Mouse (Mus musculus) kidney, embryonic 16.5 days (tissue): ENCODE measurements around the gene Cdh12. TPM values are rescaled to one million over a fixed set of nuclear protein-coding genes. Genes with fewer than 3 reads are reported as not detected.

Source experiments
- ATAC-seq: fragments of 200-750 bp; cut with Nextera tagmentation; 2 replicates; pipeline ENCODE4 v1.8.0; 2017; ENCODE audit warnings: moderate TSS enrichment; ENCODE audit not compliant: low FRiP score, low TSS enrichment
- H3K27ac ChIP-seq: fragments of 300-500 bp; sonication (generic); 2 replicates; pipeline ENCODE4 v1.5.1; 2014; ENCODE audit warnings: low read length
- H3K27me3 ChIP-seq: fragments of 300-500 bp; sonication (generic); 2 replicates; pipeline ENCODE4 v1.6.1; 2014; ENCODE audit warnings: low read length, control low read depth, mixed read lengths; ENCODE audit not compliant: insufficient read depth
- H3K36me3 ChIP-seq: fragments of 300-500 bp; sonication (generic); 2 replicates; pipeline ENCODE4 v1.6.1; 2014; ENCODE audit warnings: low read length, control low read depth, mixed read lengths; ENCODE audit not compliant: insufficient read depth
- H3K4me1 ChIP-seq: fragments of 300-500 bp; sonication (generic); 2 replicates; pipeline ENCODE4 v1.6.1; 2014; ENCODE audit warnings: low read length, control low read depth, mixed read lengths; ENCODE audit not compliant: insufficient read depth
- H3K4me2 ChIP-seq: fragments of 300-500 bp; sonication (generic); replicated peaks from 2 replicates; pipeline ENCODE4 v1.6.1; 2014; ENCODE audit warnings: low read depth, low read length
- H3K4me3 ChIP-seq: fragments of 300-500 bp; sonication (generic); 2 replicates; pipeline ENCODE4 v1.5.1; 2014; ENCODE audit warnings: mild to moderate bottlenecking, low read length
- H3K9ac ChIP-seq: fragments of 300-500 bp; sonication (generic); replicated peaks from 2 replicates; pipeline ENCODE4 v1.6.1; 2014; ENCODE audit warnings: low read length
- H3K9me3 ChIP-seq: fragments of 300-500 bp; sonication (generic); 2 replicates; pipeline ENCODE4 v1.6.1; 2016; ENCODE audit warnings: low read length, control low read depth
- WGBS: fragments of 180-500 bp; shearing (Covaris S2); extraction: QIAGEN DNeasy Blood & Tissue Kit; methylation state at CpG from one replicate; pipeline ENCODE4 v1.1.7; 2014; 5-methylcytosine and 5-hydroxymethylcytosine counted together
- polyA plus RNA-seq: library from polyadenylated mRNA; unstranded; fragments of >200 nt; fragmentation: Nextera tagmentation; extraction: Ambion mirVana; gene quantifications from 2 replicates; pipeline ENCODE4 v1.2.1, GENCODE M21; 2015

The Cdh12 gene
- 0.03 and 0.06 TPM in 2 replicates for polyA plus RNA-seq

GRCm38 (mm10) chr15:20448861-20449663, at the start of gene Cdh12:
Gene Cdh12, plus strand, starts transcription at chr15:20449265.
- H3K4me1 ChIP-seq: no peaks in the 10 kb centered on the region
- WGBS: 13% methylated on average over 18 of the region's 18 CpGs
- peak within 1 kb of the TSS; percentile 47 for H3K4me2 ChIP-seq
- no peak for ATAC-seq
- peak within 1 kb of the TSS; percentile 29 for H3K4me3 ChIP-seq
- H3K27ac ChIP-seq: no peak within 1 kb of the TSS
- H3K9ac ChIP-seq: 0 out of 2 replicates have a peak within 1 kb of the TSS, but pooled peaks have one; percentile 26
- no peaks in the 10 kb centered on the region for H3K27me3 ChIP-seq
- no peaks in the 10 kb centered on the region for H3K9me3 ChIP-seq
- H3K36me3 ChIP-seq: no peaks in the 10 kb centered on the region

GRCm38 (mm10) chr15:20403596-20403995, 45.5 kb upstream of the Cdh12 start:
- Histone ChIP-seq H3K36me3 (no peaks in the 10 kb centered on the region), H3K9ac (no peak overlapping the region), H3K4me1 (no peaks in the 10 kb centered on the region), H3K4me3 (no peak overlapping the region), H3K27me3 (no peaks in the 10 kb centered on the region), H3K27ac (no peak overlapping the region), H3K9me3 (no peaks in the 10 kb centered on the region), H3K4me2 (no peak overlapping the region)
- 46% methylated on average over 3 of the region's 3 CpGs for WGBS
- ATAC-seq: no peak

GRCm38 (mm10) chr15:20413397-20413796, 35.7 kb upstream of the Cdh12 start:
- Histone ChIP-seq H3K27ac (no peak overlapping the region), H3K4me1 (no peaks in the 10 kb centered on the region), H3K4me2 (no peak overlapping the region), H3K9me3 (no peaks in the 10 kb centered on the region), H3K27me3 (no peaks in the 10 kb centered on the region), H3K4me3 (no peak overlapping the region), H3K9ac (no peak overlapping the region), H3K36me3 (no peaks in the 10 kb centered on the region)
- no peak for ATAC-seq
- WGBS: 95% methylated on average over 1 of the region's 1 CpGs

GRCm38 (mm10) chr15:20436356-20436755, 12.7 kb upstream of the Cdh12 start:
- Histone ChIP-seq H3K4me3 (no peak overlapping the region), H3K9me3 (no peaks in the 10 kb centered on the region), H3K27me3 (no peaks in the 10 kb centered on the region), H3K36me3 (no peaks in the 10 kb centered on the region), H3K4me2 (no peak overlapping the region), H3K4me1 (no peaks in the 10 kb centered on the region), H3K27ac (no peak overlapping the region), H3K9ac (no peak overlapping the region)
- ATAC-seq: no peak
- 51% methylated on average over 2 of the region's 2 CpGs for WGBS

- no peak for ATAC-seq
- 68% methylated on average over 5 of the region's 5 CpGs for WGBS
- no peaks in the 10 kb centered on the region for H3K36me3 ChIP-seq
- no peaks in the 10 kb centered on the region for H3K4me1 ChIP-seq
- no peak overlapping the region for H3K27ac ChIP-seq
- H3K4me2 ChIP-seq: no peak overlapping the region
- H3K27me3 ChIP-seq: no peaks in the 10 kb centered on the region
- H3K9me3 ChIP-seq: no peaks in the 10 kb centered on the region
- H3K9ac ChIP-seq: no peak overlapping the region
- no peak overlapping the region for H3K4me3 ChIP-seq
These were observed 1.5 kb downstream of the Cdh12 start for GRCm38 (mm10) chr15:20450558-20450957.

- H3K9me3 ChIP-seq: no peaks in the 10 kb centered on the region
- H3K4me3 ChIP-seq: no peak overlapping the region
- WGBS: 88% methylated on average over 3 of the region's 3 CpGs
- no peak overlapping the region for H3K27ac ChIP-seq
- H3K27me3 ChIP-seq: no peaks in the 10 kb centered on the region
- no peak overlapping the region for H3K9ac ChIP-seq
- H3K36me3 ChIP-seq: no peaks in the 10 kb centered on the region
- no peak for ATAC-seq
- no peak overlapping the region for H3K4me2 ChIP-seq
- H3K4me1 ChIP-seq: no peaks in the 10 kb centered on the region
These were observed 9.4 kb downstream of the Cdh12 start for GRCm38 (mm10) chr15:20458508-20458907.

GRCm38 (mm10) chr15:20462500-20462899, 13.4 kb downstream of the Cdh12 start:
- 79% methylated on average over 3 of the region's 3 CpGs for WGBS
- H3K27ac ChIP-seq: no peak overlapping the region

GRCm38 (mm10) chr15:20463601-20464000, 14.5 kb downstream of the Cdh12 start:
- 83% methylated on average over 1 of the region's 1 CpGs for WGBS
- no peaks in the 10 kb centered on the region for H3K27me3 ChIP-seq
- no peaks in the 10 kb centered on the region for H3K4me1 ChIP-seq
- peak; percentile 42; the same call in 1 of the 2 replicates for ATAC-seq
- H3K4me2 ChIP-seq: no peak overlapping the region
- no peaks in the 10 kb centered on the region for H3K36me3 ChIP-seq
- H3K27ac ChIP-seq: no peak overlapping the region
- no peak overlapping the region for H3K9ac ChIP-seq
- no peak overlapping the region for H3K4me3 ChIP-seq
- no peaks in the 10 kb centered on the region for H3K9me3 ChIP-seq

More at GRCm38 (mm10) chr15:20462500-20462899, 13.4 kb downstream of the Cdh12 start:
- Histone ChIP-seq H3K27me3 (no peaks in the 10 kb centered on the region), H3K36me3 (no peaks in the 10 kb centered on the region), H3K9me3 (no peaks in the 10 kb centered on the region), H3K9ac (no peak overlapping the region), H3K4me1 (no peaks in the 10 kb centered on the region), H3K4me2 (no peak overlapping the region), H3K4me3 (no peak overlapping the region)
- no peak for ATAC-seq

GRCm38 (mm10) chr15:20550979-20551378, 101.9 kb downstream of the Cdh12 start:
- no peak for ATAC-seq
- H3K9me3 ChIP-seq: no peaks in the 10 kb centered on the region
- 91% methylated on average over 4 of the region's 4 CpGs for WGBS

GRCm38 (mm10) chr15:20571012-20571411, 121.9 kb downstream of the Cdh12 start:
- 83% methylated on average over 4 of the region's 4 CpGs for WGBS
- ATAC-seq: no peak

More at GRCm38 (mm10) chr15:20550979-20551378, 101.9 kb downstream of the Cdh12 start:
- Histone ChIP-seq H3K4me1 (no peaks in the 10 kb centered on the region), H3K4me2 (no peak overlapping the region), H3K27me3 (no peaks in the 10 kb centered on the region), H3K9ac (no peak overlapping the region), H3K27ac (no peak overlapping the region), H3K36me3 (no peaks in the 10 kb centered on the region), H3K4me3 (no peak overlapping the region)

More at GRCm38 (mm10) chr15:20571012-20571411, 121.9 kb downstream of the Cdh12 start:
- no peaks in the 10 kb centered on the region for H3K4me1 ChIP-seq
- no peaks in the 10 kb centered on the region for H3K27me3 ChIP-seq
- H3K4me2 ChIP-seq: no peak overlapping the region
- H3K27ac ChIP-seq: no peak overlapping the region
- no peak overlapping the region for H3K9ac ChIP-seq
- no peak overlapping the region for H3K4me3 ChIP-seq
- no peaks in the 10 kb centered on the region for H3K9me3 ChIP-seq
- H3K36me3 ChIP-seq: no peaks in the 10 kb centered on the region
